Mouse (Mus musculus) C2C12 (cell line): ENCODE measurements around the gene Efcab9.

Experiments used
- CEBPB ChIP-seq: IDR thresholded peaks from one replicate; pipeline ENCODE4 v1.6.1; 2011; ENCODE audit warnings: low read depth, mild to moderate bottlenecking, control low read depth, moderate library complexity
- CTCF ChIP-seq: IDR thresholded peaks from one replicate; pipeline ENCODE4 v1.5.1; 2011; ENCODE audit not compliant: control insufficient read depth, insufficient read depth, insufficient read length
- FOSL1 ChIP-seq: IDR thresholded peaks from one replicate; pipeline ENCODE4 v1.8.0; 2011; ENCODE audit warnings: mild to moderate bottlenecking, low read length; ENCODE audit not compliant: poor library complexity, insufficient read depth, severe bottlenecking
- MAX ChIP-seq: IDR thresholded peaks from one replicate; pipeline ENCODE4 v1.6.1; 2011; ENCODE audit warnings: mild to moderate bottlenecking, control low read depth
- MYOG ChIP-seq: IDR thresholded peaks from one replicate; pipeline ENCODE4 v1.6.1; 2011; ENCODE audit not compliant: control insufficient read depth, insufficient read length; ENCODE audit errors: extremely low read depth

DNA sequence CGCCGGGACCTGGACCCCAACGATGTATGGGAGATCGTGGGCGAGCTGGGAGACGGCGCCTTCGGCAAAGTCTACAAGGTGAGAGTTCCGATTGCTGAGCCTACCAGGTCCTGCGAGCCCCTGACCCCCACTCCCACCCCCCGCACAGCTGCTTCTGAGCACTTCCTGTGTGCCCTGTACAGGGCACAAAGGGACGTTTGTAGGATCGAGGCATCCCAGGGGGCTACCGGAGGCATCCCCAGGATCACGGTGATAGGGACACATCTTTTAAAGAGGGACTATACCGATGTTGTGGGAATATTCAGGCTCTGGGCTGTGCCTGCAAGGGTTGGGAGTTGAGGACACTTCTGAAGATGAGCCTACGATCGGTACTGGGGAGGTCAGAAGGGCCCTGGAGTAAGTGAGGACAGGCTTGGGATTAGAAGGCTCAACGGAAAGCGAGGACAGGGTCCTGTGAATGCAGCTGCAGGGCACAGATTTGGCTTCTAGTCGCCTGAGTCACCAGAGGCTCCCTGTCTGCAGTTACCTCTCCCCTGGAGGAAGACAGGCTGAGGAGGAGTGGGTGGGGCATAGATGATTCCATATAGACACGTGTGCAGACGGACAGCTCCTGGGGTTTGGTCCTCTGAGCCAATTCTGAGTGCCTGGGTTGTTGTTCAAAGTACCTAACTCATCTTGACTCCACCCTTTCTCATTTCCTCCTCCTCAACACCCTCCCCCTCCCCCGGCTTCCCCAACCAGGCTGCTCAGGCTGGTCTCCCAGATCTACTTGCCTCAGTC, 1.8 kb upstream of the Efcab9 start:
- TF ChIP-seq CTCF (no peak), MAX (peak; percentile 87), FOSL1 (no peak), MYOG (no peak), CEBPB (no peak)
